Mouse (Mus musculus) megakaryocyte, embryonic 14.5 days (primary cell): ENCODE results near the gene Ipo11.

Experiments used
- FLI1 ChIP-seq: IDR thresholded peaks from 2 replicates; pipeline ENCODE4 v1.6.1; 2012; ENCODE audit warnings: low read length, inconsistent platforms, mixed read lengths
- GATA1 ChIP-seq: IDR thresholded peaks from 3 replicates; pipeline ENCODE4 v1.6.1; 2012; ENCODE audit warnings: mixed read lengths, low read length, inconsistent platforms, borderline replicate concordance

GRCm38 (mm10) chr13:106817066-106817465 lies 119.7 kb downstream of the Ipo11 start:
- TF ChIP-seq GATA1: no peak
- TF ChIP-seq FLI1: no peak
